In genomic region chr5:121230811-121231210, GRCm38 (mm10) we compare ENCODE assay signal across 22 mouse cellular contexts. TPM values are rescaled to one million over a fixed set of nuclear protein-coding genes. Genes with fewer than 3 reads are reported as not detected.
DNase-seq lines count a peak whose midpoint lies in the region; ATAC-seq and TF ChIP-seq lines count a peak whose summit lies in the region.
"Had no signal": no experiment of that assay in that cellular context is flagged by ENCODE, and none has a peak within 500 bp of the region (broad histone marks: within the 10 kb centered on the region; RNA-seq: fewer than 3 reads in every experiment).

No protein-coding gene starts in this region.

- no peaks in the 10 kb centered on the region for H3K9me3 ChIP-seq in MEL (replicated peaks; ENCODE audit: insufficient read depth, low read length)
- no peaks in the 10 kb centered on the region for H3K9me3 ChIP-seq in liver, embryonic 11.5 days (ENCODE audit: control insufficient read depth, low read length)
- H3K9me3 ChIP-seq: embryonic facial prominence, embryonic 10.5 days; limb, embryonic 10.5 days had no signal

- no peak overlapping the region for H3K9ac ChIP-seq in MEL (ENCODE audit: control insufficient read depth, low read depth, low read length, poor library complexity, severe bottlenecking)
- H3K9ac ChIP-seq in liver, embryonic 11.5 days (ENCODE audit: low read depth, low read length): no peak overlapping the region

- peaks cover 0 to 44% of the 10 kb centered on the region in 2 experiments; a peak in 2 of 4 replicates for H3K36me3 ChIP-seq in MEL (ENCODE audit: control insufficient read depth in 1 of 2, insufficient read depth in 2 of 2, low read length in 2 of 2)
- 0 out of 2 replicates have a peak, but pooled peaks cover 4% of the 10 kb centered on the region for H3K36me3 ChIP-seq in liver, embryonic 11.5 days (ENCODE audit: control insufficient read depth, insufficient read depth, low read length)

- no peak for TF ChIP-seq CTCF in MEL (IDR thresholded peaks at IDR 0.05 in 2 of 3, conservative IDR thresholded peaks at IDR 0.05 in 1 of 3; ENCODE audit: control insufficient read depth in 1 of 3, insufficient read depth in 1 of 3, low read depth in 2 of 3, low read length in 3 of 3, poor library complexity in 1 of 3, severe bottlenecking in 1 of 3)

- TF ChIP-seq EP300 in MEL (IDR thresholded peaks at IDR 0.05; ENCODE audit: low read depth in 1 of 2, low read length in 2 of 2): peak in 1 of 2 experiments; percentile 49; a peak in 2 of 4 replicates

- WGBS in liver, embryonic 11.5 days: 62% methylated on average over 9 of the region's 9 CpGs

- H3K4me2 ChIP-seq in liver, embryonic 11.5 days: peak overlapping the region; percentile 26; the same call in 1 of the 2 replicates

- TF ChIP-seq RAD21 in MEL (IDR thresholded peaks at IDR 0.05; ENCODE audit: low read depth, low read length): no peak

- peak; percentile 31 for DNase-seq in 416B (ENCODE audit: low read depth)
- DNase-seq in MEL (ENCODE audit: low read depth, low spot score): peak; percentile 66
- no peak for DNase-seq in liver, embryonic 11.5 days (ENCODE audit: low spot score)
- no peak for DNase-seq in embryo, embryonic 10.5 days (ENCODE audit: low spot score)
- no peak for DNase-seq in left cerebral cortex, postnatal 25 days (ENCODE audit: low spot score in 2 of 2)
- no peak for DNase-seq in right cerebral cortex, postnatal 36 days (ENCODE audit: low spot score in 2 of 2)
- DNase-seq: adrenal gland, postnatal 25 days; B cell, adult 2 months; cerebellum, adult 11-12 months; cerebellum, postnatal 36 days; gastrocnemius, postnatal 25 days; kidney, adult 8-10 months; kidney, postnatal 25 days; lung, adult 18-20 months; lung, postnatal 14 days; right cerebral cortex, postnatal 25 days had no signal

- TF ChIP-seq POLR2A in MEL (IDR thresholded peaks at IDR 0.05; ENCODE audit: control insufficient read depth in 1 of 2, insufficient read depth in 1 of 2, low read depth in 1 of 2, low read length in 2 of 2, poor library complexity in 1 of 2): no peak

- peaks cover 20 to 42% of the 10 kb centered on the region in 2 experiments for H3K4me1 ChIP-seq in MEL (ENCODE audit: control insufficient read depth in 1 of 2, insufficient read depth in 2 of 2, low read length in 2 of 2)
- peaks cover 40% of the 10 kb centered on the region for H3K4me1 ChIP-seq in liver, embryonic 11.5 days (replicated peaks; ENCODE audit: control insufficient read depth, insufficient read depth, low read length)
- H3K4me1 ChIP-seq: embryonic facial prominence, embryonic 10.5 days; limb, embryonic 10.5 days; midbrain, embryonic 10.5 days had no signal

- H3K27me3 ChIP-seq in MEL (ENCODE audit: control insufficient read depth in 1 of 2, insufficient read depth in 2 of 2, low read length in 2 of 2): no peaks in the 10 kb centered on the region
- no peaks in the 10 kb centered on the region for H3K27me3 ChIP-seq in liver, embryonic 11.5 days (replicated peaks; ENCODE audit: control insufficient read depth, insufficient read depth, low read length)

- H3K27ac ChIP-seq in MEL (ENCODE audit: control insufficient read depth, low read depth, low read length): peak overlapping the region; percentile 3; the same call in 1 of the 2 replicates
- H3K27ac ChIP-seq in liver, embryonic 11.5 days (ENCODE audit: low read depth, low read length): no peak overlapping the region
- H3K27ac ChIP-seq: embryonic facial prominence, embryonic 10.5 days; limb, embryonic 10.5 days; midbrain, embryonic 10.5 days had no signal

- ATAC-seq in liver, embryonic 11.5 days (replicated peaks; ENCODE audit: low FRiP score): peak; percentile 51
- peak; percentile 77 for ATAC-seq in megakaryocyte, adult 5-6 weeks (ENCODE audit: poor library complexity, severe bottlenecking)
- ATAC-seq: activated CD4-positive, CD25-positive, alpha-beta regulatory T cell, adult 4 months; forebrain, embryonic 16.5 days had no signal

- intact Hi-C loops in left cerebral cortex, postnatal 25 days (cut with DNase I): no loop called here

- H3K4me3 ChIP-seq in MEL (ENCODE audit: control insufficient read depth in 1 of 2, insufficient read depth in 1 of 2, low read depth in 2 of 2, low read length in 2 of 2): no peak overlapping the region
- H3K4me3 ChIP-seq in liver, embryonic 11.5 days (ENCODE audit: low read depth, low read length): no peak overlapping the region
- H3K4me3 ChIP-seq: embryonic facial prominence, embryonic 10.5 days; limb, embryonic 10.5 days; midbrain, embryonic 10.5 days had no signal

- peaks cover 43% of the 10 kb centered on the region for H3K79me2 ChIP-seq in MEL (ENCODE audit: control insufficient read depth, insufficient read depth, low read length, poor library complexity)

TF ChIP-seq in MEL, 35 proteins besides CTCF, POLR2A, EP300 and RAD21 (continues in another document):
- no peak for TF ChIP-seq GABPA (IDR thresholded peaks at IDR 0.05; ENCODE audit: low read depth, low read length)
- TF ChIP-seq TBP (IDR thresholded peaks at IDR 0.05; ENCODE audit: low read depth, low read length): peak; percentile 76
- TF ChIP-seq MAFK (IDR thresholded peaks at IDR 0.05; ENCODE audit: borderline replicate concordance, low read depth, low read length): no peak
- TF ChIP-seq CHD2 (IDR thresholded peaks at IDR 0.05; ENCODE audit: low read length): no peak
- TF ChIP-seq MYC (IDR thresholded peaks at IDR 0.05; ENCODE audit: low read depth, low read length): no peak
- no peak for TF ChIP-seq HCFC1 (IDR thresholded peaks at IDR 0.05; ENCODE audit: low read depth, low read length)
- TF ChIP-seq CHD1 (IDR thresholded peaks at IDR 0.05; ENCODE audit: low read depth, low read length): no peak
- no peak for TF ChIP-seq POLR2AphosphoS2 (IDR thresholded peaks at IDR 0.05; ENCODE audit: low read length)
- TF ChIP-seq MAZ (IDR thresholded peaks at IDR 0.05; ENCODE audit: low read depth, low read length): no peak
- TF ChIP-seq USF2 (IDR thresholded peaks at IDR 0.05; ENCODE audit: borderline replicate concordance in 1 of 2, insufficient read depth in 1 of 2, low read depth in 1 of 2, low read length in 2 of 2): no peak
- peak; percentile 65 for TF ChIP-seq RCOR1 (IDR thresholded peaks at IDR 0.05; ENCODE audit: low read depth, low read length)
- no peak for TF ChIP-seq ZNF384 (IDR thresholded peaks at IDR 0.05; ENCODE audit: low read depth, low read length)
- TF ChIP-seq ZMIZ1 (IDR thresholded peaks at IDR 0.05; ENCODE audit: low read depth, low read length): no peak
- TF ChIP-seq BHLHE40 (IDR thresholded peaks at IDR 0.05; ENCODE audit: borderline replicate concordance, low read depth, low read length): no peak
- TF ChIP-seq USF1 (IDR thresholded peaks at IDR 0.05; ENCODE audit: low read depth, low read length): no peak
- no peak for TF ChIP-seq UBTF (IDR thresholded peaks at IDR 0.05; ENCODE audit: borderline replicate concordance, insufficient read depth, low read depth, low read length)
- peak; percentile 59; the same call in 1 of the 2 replicates for TF ChIP-seq ETS1 (IDR thresholded peaks at IDR 0.05; ENCODE audit: low read depth, low read length)
- 0 out of 2 replicates have a peak, but pooled peaks have one; percentile 29 for TF ChIP-seq TCF12 (IDR thresholded peaks at IDR 0.05; ENCODE audit: low read depth, low read length)
- no peak for TF ChIP-seq ELF1 (IDR thresholded peaks at IDR 0.05; ENCODE audit: low read depth, low read length)
- TF ChIP-seq GATA1 (IDR thresholded peaks at IDR 0.05; ENCODE audit: low read depth, low read length): peak; percentile 75
- TF ChIP-seq NELFE (IDR thresholded peaks at IDR 0.05; ENCODE audit: low read depth, low read length): no peak
- no peak for TF ChIP-seq ZKSCAN1 (IDR thresholded peaks at IDR 0.05; ENCODE audit: low read depth, low read length)
- TF ChIP-seq MAX (IDR thresholded peaks at IDR 0.05; ENCODE audit: low read length): 0 out of 2 replicates have a peak, but pooled peaks have one; percentile 30
- TF ChIP-seq MXI1 (IDR thresholded peaks at IDR 0.05; ENCODE audit: low read depth, low read length): peak; percentile 57; the same call in 1 of the 2 replicates
- TF ChIP-seq SIN3A (IDR thresholded peaks at IDR 0.05; ENCODE audit: low read length): peak; percentile 39; the same call in 1 of the 2 replicates
- no peak for TF ChIP-seq NRF1 (IDR thresholded peaks at IDR 0.05; ENCODE audit: insufficient read depth, low read depth, low read length, poor library complexity, severe bottlenecking)
- no peak for TF ChIP-seq POLR2AphosphoS5 (IDR thresholded peaks at IDR 0.05; ENCODE audit: borderline replicate concordance, low read depth, low read length)
- no peak for TF ChIP-seq TAL1 (IDR thresholded peaks at IDR 0.05; ENCODE audit: low read length)
- no peak for TF ChIP-seq E2F4 (IDR thresholded peaks at IDR 0.05; ENCODE audit: borderline replicate concordance, low read depth, low read length)

RNA-seq across cellular contexts. Expression of gene Hectd4, which starts 10.8 kb away (rescaled TPM):
- 6.9 and 7.0 TPM in 2 replicates for total RNA-seq in MEL (2012; rRNA removed)
- 10 to 100 TPM in 1 of 2 experiments, not detected in 1; 10.8 TPM for polyA plus RNA-seq in MEL (2012; ENCODE audit: insufficient read depth in 1 of 2, insufficient read length in 2 of 2, low read depth in 1 of 2, low replicate concordance in 2 of 2, missing spikeins in 1 of 2)
- 11.8 and 16.3 TPM in 2 replicates for polyA plus RNA-seq in liver, embryonic 11.5 days (2014; fragmentation: Nextera tagmentation; extraction: Ambion mirVana)
- 12.0 and 17.0 TPM in 2 replicates for total RNA-seq in megakaryocyte, adult 5-6 weeks (2015)
- 8.6 and 15.2 TPM in 2 replicates for total RNA-seq in megakaryocyte, adult 5-6 weeks (2017)
- total RNA-seq in left cerebral cortex, postnatal 25 days (2021): 100 to 1,000 TPM; 183 to 193 TPM

RNA-seq across cellular contexts. Expression of gene Rpl6, which starts 26.5 kb away (rescaled TPM):
- total RNA-seq in MEL (2012; rRNA removed): 2,653 and 2,779 TPM in 2 replicates
- polyA plus RNA-seq in MEL (2012; ENCODE audit: insufficient read depth in 1 of 2, insufficient read length in 2 of 2, low read depth in 1 of 2, low replicate concordance in 2 of 2, missing spikeins in 1 of 2): 1,000 to 10,000 TPM in 1 of 2 experiments, 100 to 1,000 TPM in 1; 850 to 2,901 TPM
- 959 and 1,036 TPM in 2 replicates for polyA plus RNA-seq in liver, embryonic 11.5 days (2014; fragmentation: Nextera tagmentation; extraction: Ambion mirVana)
- 1,545 and 1,566 TPM in 2 replicates for total RNA-seq in megakaryocyte, adult 5-6 weeks (2015)
- total RNA-seq in megakaryocyte, adult 5-6 weeks (2017): 945 and 954 TPM in 2 replicates
- total RNA-seq in left cerebral cortex, postnatal 25 days (2021): 100 to 1,000 TPM; 415 TPM

RNA-seq across cellular contexts. Expression of gene Ptpn11, which starts 39.6 kb away (rescaled TPM):
- 41.4 and 46.5 TPM in 2 replicates for total RNA-seq in MEL (2012; rRNA removed)
- polyA plus RNA-seq in MEL (2012; ENCODE audit: insufficient read depth in 1 of 2, insufficient read length in 2 of 2, low read depth in 1 of 2, low replicate concordance in 2 of 2, missing spikeins in 1 of 2): 10 to 100 TPM; 43.6 to 55.0 TPM
- 21.5 TPM in 2 replicates for polyA plus RNA-seq in liver, embryonic 11.5 days (2014; fragmentation: Nextera tagmentation; extraction: Ambion mirVana)
- 20.1 and 20.2 TPM in 2 replicates for total RNA-seq in megakaryocyte, adult 5-6 weeks (2015)
- total RNA-seq in megakaryocyte, adult 5-6 weeks (2017): 37.8 and 40.9 TPM in 2 replicates
- 10 to 100 TPM; 91.0 to 91.6 TPM for total RNA-seq in left cerebral cortex, postnatal 25 days (2021)

Comparison
In these comparisons a context has a peak if more than half of its experiments do, and no peak if none do; other contexts are left out.
1. DNase-seq: peak in 416B (single experiment) and MEL (single experiment); none in liver, embryonic 11.5 days (single experiment), embryo, embryonic 10.5 days (single experiment), left cerebral cortex, postnatal 25 days (0 of 2) and right cerebral cortex, postnatal 36 days (0 of 2).
2. RNA of gene Hectd4, which starts 10.8 kb away (total RNA-seq): 183 to 193 TPM in left cerebral cortex, postnatal 25 days; 8.6 to 17.0 TPM in megakaryocyte, adult 5-6 weeks and 6.9 to 7.0 TPM in MEL; every median in the first group is over 10 times any median in the second.